Mouse (Mus musculus) E14TG2a.4 (cell line): ENCODE results near the gene Nusap1.
A peak's percentile ranks its signal among the peaks of the same experiment; 100 is the strongest.
"Not testable (repeated sequence)": the region's sequence is repeated elsewhere in the genome, so short reads cannot be mapped to it uniquely, and the experiment has no call there.

Experiments
- H3K27me3 ChIP-seq: 2 replicates; pipeline ENCODE4 v1.6.1; 2014; ENCODE audit warnings: low read length, control low read depth; ENCODE audit not compliant: insufficient read depth
- H3K36me3 ChIP-seq: 2 replicates; pipeline ENCODE4 v1.6.1; 2014; ENCODE audit warnings: low read length, control low read depth; ENCODE audit not compliant: insufficient read depth
- H3K4me1 ChIP-seq: replicated peaks from 2 replicates; pipeline ENCODE4 v1.6.1; 2014; ENCODE audit warnings: low read depth, low read length, control low read depth
- H3K4me3 ChIP-seq: replicated peaks from 2 replicates; pipeline ENCODE4 v1.5.1; 2014; ENCODE audit warnings: mild to moderate bottlenecking, low read length
- H3K9me3 ChIP-seq: 2 replicates; pipeline ENCODE4 v1.6.1; 2014; ENCODE audit warnings: low read length, control low read depth
- CTCF ChIP-seq: conservative IDR thresholded peaks from 2 replicates; pipeline ENCODE4 v1.5.1; 2014; ENCODE audit warnings: low read length
- NANOG ChIP-seq: IDR thresholded peaks from 2 replicates; pipeline ENCODE4 v1.6.1; 2014; ENCODE audit warnings: borderline replicate concordance, low read length, mixed read lengths
- POU5F1 ChIP-seq: IDR thresholded peaks from 2 replicates; pipeline ENCODE4 v1.6.1; 2014; ENCODE audit warnings: low read length, borderline replicate concordance

The Nusap1 gene

GRCm38 (mm10) chr2:119594113-119594981 is 23.8 kb upstream of the Nusap1 start:
- peak overlapping the region; percentile 93 for H3K4me3 ChIP-seq
- no peaks in the 10 kb centered on the region for H3K27me3 ChIP-seq
- H3K4me1 ChIP-seq, result peaks cover 19% of the 10 kb centered on the region
- H3K36me3 ChIP-seq, result peaks cover 34% of the 10 kb centered on the region
- no peak for TF ChIP-seq POU5F1
- TF ChIP-seq NANOG, result no peak
- no peak for TF ChIP-seq CTCF
- H3K9me3 ChIP-seq, result peaks cover 38% of the 10 kb centered on the region

DNA sequence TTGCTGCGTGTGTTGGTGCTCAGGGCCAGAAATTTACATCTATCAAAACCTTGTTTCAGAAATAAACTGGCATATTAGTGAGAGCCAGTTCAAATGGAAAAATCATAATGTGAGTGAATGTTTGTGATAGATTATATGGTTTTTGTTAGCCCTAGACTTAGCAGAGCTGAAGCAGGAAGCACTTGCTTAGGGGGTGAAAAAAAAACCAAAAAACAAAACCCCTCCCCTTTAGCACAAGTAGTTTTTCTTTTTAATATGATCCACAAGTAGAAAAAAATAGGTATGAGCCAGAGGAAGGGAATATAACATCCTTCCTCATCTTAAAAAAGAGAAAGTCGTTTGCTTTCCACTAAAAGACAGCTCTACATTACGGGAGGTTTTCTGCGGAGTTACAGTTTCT is 22.8 kb upstream of the Nusap1 start:
- TF ChIP-seq NANOG (no peak), CTCF (no peak), POU5F1 (no peak)
- peaks cover 28% of the 10 kb centered on the region for H3K9me3 ChIP-seq
- H3K27me3 ChIP-seq, result no peaks in the 10 kb centered on the region
- H3K4me1 ChIP-seq, result peaks cover 19% of the 10 kb centered on the region
- peak overlapping the region; percentile 93 for H3K4me3 ChIP-seq
- peaks cover 43% of the 10 kb centered on the region for H3K36me3 ChIP-seq

DNA sequence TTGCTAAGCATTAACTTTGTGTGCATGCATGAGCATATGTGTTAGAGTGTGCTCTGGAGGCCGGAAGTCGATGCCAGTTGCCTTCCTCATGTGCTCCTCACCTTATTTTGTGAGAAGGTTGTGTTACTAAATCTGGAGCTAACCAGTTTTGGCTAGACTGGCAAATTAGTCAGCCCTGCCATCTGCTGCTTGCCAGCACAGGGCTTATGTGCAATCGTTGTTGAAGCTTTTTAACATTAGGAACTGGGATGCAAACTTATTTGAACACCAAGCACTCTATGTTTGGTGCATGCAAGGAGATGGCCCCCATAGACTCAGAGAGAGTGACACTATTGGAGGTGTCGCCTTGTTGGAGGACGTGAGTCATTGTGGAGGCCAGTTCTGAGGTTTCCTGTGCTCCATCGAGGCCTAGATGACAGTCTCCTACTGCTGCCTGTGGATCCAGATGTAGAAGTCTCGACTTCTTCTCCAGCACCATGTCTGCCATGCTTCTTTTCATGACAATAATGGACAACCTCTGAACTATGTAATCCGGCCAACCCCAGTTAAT is 21.2 kb upstream of the Nusap1 start:
- Histone ChIP-seq H3K4me1 (peaks cover 23% of the 10 kb centered on the region), H3K9me3 (peaks cover 14% of the 10 kb centered on the region), H3K4me3 (no peak overlapping the region), H3K36me3 (peaks cover 58% of the 10 kb centered on the region), H3K27me3 (no peaks in the 10 kb centered on the region)
- TF ChIP-seq CTCF (no peak), POU5F1 (no peak), NANOG (no peak)

- Histone ChIP-seq H3K36me3 (peaks cover 91% of the 10 kb centered on the region), H3K4me3 (no peak overlapping the region), H3K4me1 (peaks cover 17% of the 10 kb centered on the region), H3K9me3 (no peaks in the 10 kb centered on the region), H3K27me3 (no peaks in the 10 kb centered on the region)
- TF ChIP-seq NANOG (no peak), CTCF (no peak), POU5F1 (no peak)
Measured at GRCm38 (mm10) chr2:119601027-119601426, 17.1 kb upstream of the Nusap1 start.

- not testable (repeated sequence) for H3K27me3 ChIP-seq, H3K9me3 ChIP-seq, H3K4me3 ChIP-seq
- peaks cover 90% of the 10 kb centered on the region for H3K36me3 ChIP-seq
- peaks cover 15% of the 10 kb centered on the region for H3K4me1 ChIP-seq
Measured at GRCm38 (mm10) chr2:119601575-119601974, 16.5 kb upstream of the Nusap1 start.

GRCm38 (mm10) chr2:119602488-119602887 is 15.6 kb upstream of the Nusap1 start:
- Histone ChIP-seq H3K9me3 (no peaks in the 10 kb centered on the region), H3K4me1 (peaks cover 10% of the 10 kb centered on the region), H3K4me3 (no peak overlapping the region), H3K27me3 (no peaks in the 10 kb centered on the region), H3K36me3 (peaks cover 88% of the 10 kb centered on the region)
- TF ChIP-seq POU5F1 (no peak), NANOG (no peak), CTCF (no peak)

GRCm38 (mm10) chr2:119603909-119604308 is 14.2 kb upstream of the Nusap1 start:
- Histone ChIP-seq H3K4me3 (no peak overlapping the region), H3K27me3 (no peaks in the 10 kb centered on the region), H3K9me3 (no peaks in the 10 kb centered on the region), H3K4me1 (peaks cover 8% of the 10 kb centered on the region), H3K36me3 (peaks cover 89% of the 10 kb centered on the region)
- TF ChIP-seq POU5F1, result no peak
- TF ChIP-seq NANOG, result no peak

GRCm38 (mm10) chr2:119605361-119605973 is 12.6 kb upstream of the Nusap1 start:
- H3K27me3 ChIP-seq, result no peaks in the 10 kb centered on the region

More at GRCm38 (mm10) chr2:119605361-119605973, 12.6 kb upstream of the Nusap1 start:
- Histone ChIP-seq H3K4me1 (peaks cover 8% of the 10 kb centered on the region), H3K9me3 (no peaks in the 10 kb centered on the region), H3K36me3 (peaks cover 87% of the 10 kb centered on the region), H3K4me3 (no peak overlapping the region)
- TF ChIP-seq POU5F1 (no peak), NANOG (no peak), CTCF (no peak)
